Mouse (Mus musculus) kidney, postnatal 0 days (tissue): Measurements from ENCODE around the gene Klk4. TPM values are rescaled to one million over a fixed set of nuclear protein-coding genes. Genes with fewer than 3 reads are reported as not detected.
A peak's percentile ranks its signal among the peaks of the same experiment; 100 is the strongest.

ENCODE experiments used
- ATAC-seq: fragments of 200-750 bp; cut with Nextera tagmentation; replicated peaks from 2 replicates; pipeline ENCODE4 v1.8.0; 2017; ENCODE audit warnings: low read depth, moderate number of reproducible peaks, moderate TSS enrichment, moderate library complexity; ENCODE audit not compliant: low FRiP score
- DNase-seq: peaks from one replicate; pipeline ENCODE4 v3.0.0-alpha.2; 2016; ENCODE audit warnings: low spot score
- H3K27ac ChIP-seq: fragments of 300-500 bp; sonication (generic); 2 replicates; pipeline ENCODE4 v1.5.1; 2014; ENCODE audit warnings: mild to moderate bottlenecking
- H3K27me3 ChIP-seq: fragments of 300-500 bp; sonication (generic); 2 replicates; pipeline ENCODE4 v1.6.1; 2014; ENCODE audit warnings: low read length, mixed read lengths; ENCODE audit not compliant: insufficient read depth
- H3K36me3 ChIP-seq: fragments of 300-500 bp; sonication (generic); 2 replicates; pipeline ENCODE4 v1.6.1; 2014; ENCODE audit warnings: low read length, mixed read lengths; ENCODE audit not compliant: insufficient read depth
- H3K4me1 ChIP-seq: fragments of 300-500 bp; sonication (generic); replicated peaks from 2 replicates; pipeline ENCODE4 v1.6.1; 2014; ENCODE audit warnings: antibody characterized with exemption, low read length, mixed read lengths; ENCODE audit not compliant: insufficient read depth
- H3K4me2 ChIP-seq: fragments of 300-500 bp; sonication (generic); 2 replicates; pipeline ENCODE4 v1.6.1; 2014; ENCODE audit warnings: mild to moderate bottlenecking, low read length, moderate library complexity, mixed read lengths
- H3K4me3 ChIP-seq: fragments of 300-500 bp; sonication (generic); replicated peaks from 2 replicates; pipeline ENCODE4 v1.5.1; 2014; ENCODE audit warnings: low read depth, low read length
- H3K9ac ChIP-seq: fragments of 300-500 bp; sonication (generic); 2 replicates; pipeline ENCODE4 v1.6.1; 2014; ENCODE audit warnings: low read depth, low read length
- H3K9me3 ChIP-seq: fragments of 300-500 bp; sonication (generic); replicated peaks from 2 replicates; pipeline ENCODE4 v1.6.1; 2016; ENCODE audit warnings: low read length, inconsistent platforms, mixed read lengths
- CTCF ChIP-seq: IDR thresholded peaks from 2 replicates; pipeline ENCODE4 v1.5.1; 2016; ENCODE audit warnings: antibody characterized with exemption, low read depth, mild to moderate bottlenecking, moderate library complexity
- WGBS: fragments of 180-500 bp; shearing (Covaris S2); extraction: QIAGEN DNeasy Blood & Tissue Kit; methylation state at CpG from one replicate; pipeline ENCODE4 v1.1.7; 2014; 5-methylcytosine and 5-hydroxymethylcytosine counted together
- polyA plus RNA-seq: library from polyadenylated mRNA; unstranded; fragments of >200 nt; fragmentation: Nextera tagmentation; extraction: Ambion mirVana; gene quantifications from 2 replicates; pipeline ENCODE4 v1.2.1, GENCODE M21; 2015

The Klk4 gene
- polyA plus RNA-seq, 1 experiment from 2014 or later, result not detected

- Histone ChIP-seq H3K4me2 (no peak overlapping the region), H3K4me1 (no peaks in the 10 kb centered on the region), H3K9ac (no peak overlapping the region), H3K27me3 (no peaks in the 10 kb centered on the region), H3K9me3 (no peaks in the 10 kb centered on the region), H3K36me3 (no peaks in the 10 kb centered on the region), H3K4me3 (no peak overlapping the region), H3K27ac (no peak overlapping the region)
- peak; percentile 35 for DNase-seq
- peak; percentile 63 for TF ChIP-seq CTCF
- no peak for ATAC-seq
- WGBS, result 66% methylated on average over 5 of the region's 5 CpGs
Measured at GRCm38 (mm10) chr7:43925985-43926384, 45.0 kb downstream of the Klk4 start.

GRCm38 (mm10) chr7:43928521-43928920 is 47.6 kb downstream of the Klk4 start:
- Histone ChIP-seq H3K9ac (no peak overlapping the region), H3K36me3 (no peaks in the 10 kb centered on the region), H3K27ac (no peak overlapping the region), H3K4me3 (no peak overlapping the region), H3K27me3 (no peaks in the 10 kb centered on the region), H3K4me2 (no peak overlapping the region), H3K4me1 (no peaks in the 10 kb centered on the region), H3K9me3 (no peaks in the 10 kb centered on the region)
- ATAC-seq (peak; percentile 17; the same call in 1 of the 2 replicates), DNase-seq (peak; percentile 61)
- TF ChIP-seq CTCF, result peak; percentile 68
- WGBS, result 45% methylated on average over 4 of the region's 4 CpGs

GRCm38 (mm10) chr7:43932337-43932736 is 51.4 kb downstream of the Klk4 start:
- no peak for DNase-seq
- no peak overlapping the region for H3K27ac ChIP-seq
- no peaks in the 10 kb centered on the region for H3K4me1 ChIP-seq
- no peak for TF ChIP-seq CTCF
- H3K9me3 ChIP-seq, result no peaks in the 10 kb centered on the region
- no peaks in the 10 kb centered on the region for H3K36me3 ChIP-seq
- no peak overlapping the region for H3K9ac ChIP-seq
- no peak for ATAC-seq
- no peak overlapping the region for H3K4me3 ChIP-seq
- H3K27me3 ChIP-seq, result no peaks in the 10 kb centered on the region
- H3K4me2 ChIP-seq, result no peak overlapping the region
- WGBS, result 58% methylated on average over 4 of the region's 4 CpGs

GRCm38 (mm10) chr7:43933440-43933839 is 52.5 kb downstream of the Klk4 start, which contains the start of gene Klk15:
Klk15 (plus strand) TSS chr7:43933740.
- Histone ChIP-seq H3K27ac (peak within 1 kb of the TSS; percentile 8; the same call in 1 of the 2 replicates), H3K4me1 (no peaks in the 10 kb centered on the region), H3K36me3 (no peaks in the 10 kb centered on the region), H3K4me3 (no peak within 1 kb of the TSS), H3K27me3 (no peaks in the 10 kb centered on the region), H3K4me2 (no peak within 1 kb of the TSS), H3K9me3 (no peaks in the 10 kb centered on the region), H3K9ac (no peak within 1 kb of the TSS)
- 93% methylated on average over 3 of the region's 3 CpGs for WGBS
- no peak for ATAC-seq
- no peak for DNase-seq
- no peak for TF ChIP-seq CTCF

GRCm38 (mm10) chr7:43934747-43935146 is 53.8 kb downstream of the Klk4 start:
- no peak overlapping the region for H3K4me2 ChIP-seq
- ATAC-seq, result peak; percentile 89
- TF ChIP-seq CTCF, result no peak
- H3K9me3 ChIP-seq, result no peaks in the 10 kb centered on the region
- H3K9ac ChIP-seq, result no peak overlapping the region
- no peak overlapping the region for H3K4me3 ChIP-seq
- no peaks in the 10 kb centered on the region for H3K27me3 ChIP-seq
- peak overlapping the region; percentile 8; the same call in 1 of the 2 replicates for H3K27ac ChIP-seq
- no peaks in the 10 kb centered on the region for H3K4me1 ChIP-seq
- DNase-seq, result peak; percentile 35
- no peaks in the 10 kb centered on the region for H3K36me3 ChIP-seq
- 20% methylated on average over 3 of the region's 3 CpGs for WGBS

Other genes with a start within 250 kb of the Klk4 start
- gene Ceacam18, start 246.5 kb upstream of the Klk4 start, polyA plus RNA-seq, result not detected in 2 replicates
- gene Siglece, start 221.0 kb upstream of the Klk4 start, polyA plus RNA-seq, result 0.59 and 0.68 TPM in 2 replicates
- 12.5 and 13.5 TPM in 2 replicates for gene Ctu1, start 209.1 kb upstream of the Klk4 start, polyA plus RNA-seq
- not detected in 2 replicates for gene Klk14, start 190.7 kb upstream of the Klk4 start, polyA plus RNA-seq
- 0.14 and 0.17 TPM in 2 replicates for gene Klk13, start 168.6 kb upstream of the Klk4 start, polyA plus RNA-seq
- gene Klk12, start 112.3 kb upstream of the Klk4 start, polyA plus RNA-seq, result not detected in 2 replicates
- 0.18 TPM in 1 of 2 replicates, not detected in the other for gene Klk11, start 106.6 kb upstream of the Klk4 start, polyA plus RNA-seq
- gene Klk10, start 100.1 kb upstream of the Klk4 start, polyA plus RNA-seq, result 0.46 and 0.51 TPM in 2 replicates
- 0.08 and 0.18 TPM in 2 replicates for gene Klk9, start 89.3 kb upstream of the Klk4 start, polyA plus RNA-seq
- 23.1 and 26.8 TPM in 2 replicates for gene Klk8, start 83.6 kb upstream of the Klk4 start, polyA plus RNA-seq
- 0.14 TPM in 1 of 2 replicates, not detected in the other for gene Klk7, start 69.9 kb upstream of the Klk4 start, polyA plus RNA-seq
- not detected in 2 replicates for gene Klk6, start 56.7 kb upstream of the Klk4 start, polyA plus RNA-seq
- not detected in 2 replicates for gene Klk5, start 39.2 kb upstream of the Klk4 start, polyA plus RNA-seq
- gene Klk15, start 52.6 kb downstream of the Klk4 start, polyA plus RNA-seq, result not detected in 2 replicates
- gene Klk1b8, start 69.5 kb downstream of the Klk4 start, polyA plus RNA-seq, result 0.18 and 0.75 TPM in 2 replicates
- not detected in 2 replicates for gene Klk1b1, start 85.6 kb downstream of the Klk4 start, polyA plus RNA-seq
- gene Klk1b9, start 94.9 kb downstream of the Klk4 start, polyA plus RNA-seq, result 0.39 and 0.47 TPM in 2 replicates
- 0.22 TPM in 2 replicates for gene Klk1b11, start 114.7 kb downstream of the Klk4 start, polyA plus RNA-seq
- not detected in 2 replicates for gene Klk1b26, start 131.0 kb downstream of the Klk4 start, polyA plus RNA-seq
- gene Klk1b27, start 171.1 kb downstream of the Klk4 start, polyA plus RNA-seq, result 0.22 TPM in 1 of 2 replicates, not detected in the other
- gene Klk1b21, start 221.2 kb downstream of the Klk4 start, polyA plus RNA-seq, result not detected in 2 replicates
- 0.18 TPM in 1 of 2 replicates, not detected in the other for gene Klk1b22, start 231.5 kb downstream of the Klk4 start, polyA plus RNA-seq